Mouse (Mus musculus): ENCODE data around the gene Cwc22.

DNA sequence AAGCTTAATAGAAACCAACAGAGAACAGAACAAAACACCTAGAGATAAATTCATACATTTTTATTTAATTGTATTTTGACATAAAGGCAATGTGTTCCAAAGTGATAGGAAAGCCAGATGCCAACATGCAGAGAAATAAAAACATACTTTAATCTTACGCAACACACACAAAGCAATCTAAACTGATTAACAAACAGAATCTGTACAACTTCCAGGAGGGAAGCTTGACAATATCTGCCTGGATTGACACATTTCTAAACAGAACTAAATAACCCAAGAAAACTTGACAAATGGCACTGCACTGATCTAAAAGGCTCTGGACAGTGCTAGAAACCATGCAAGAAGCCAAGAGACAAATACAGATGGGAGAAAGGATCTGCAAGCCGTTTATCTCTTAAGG lies 20.2 kb downstream of the Cwc22 start:
- TF ChIP-seq CTCF (conservative IDR thresholded peaks at IDR 0.05; ENCODE audit: low read length) (no peak), POU5F1 (IDR thresholded peaks at IDR 0.05; ENCODE audit: borderline replicate concordance, low read length) (no peak), NANOG (IDR thresholded peaks at IDR 0.05; ENCODE audit: borderline replicate concordance, low read length) (no peak)
